ENCODE assay signal across 7 mouse cellular contexts in the genomic region with DNA sequence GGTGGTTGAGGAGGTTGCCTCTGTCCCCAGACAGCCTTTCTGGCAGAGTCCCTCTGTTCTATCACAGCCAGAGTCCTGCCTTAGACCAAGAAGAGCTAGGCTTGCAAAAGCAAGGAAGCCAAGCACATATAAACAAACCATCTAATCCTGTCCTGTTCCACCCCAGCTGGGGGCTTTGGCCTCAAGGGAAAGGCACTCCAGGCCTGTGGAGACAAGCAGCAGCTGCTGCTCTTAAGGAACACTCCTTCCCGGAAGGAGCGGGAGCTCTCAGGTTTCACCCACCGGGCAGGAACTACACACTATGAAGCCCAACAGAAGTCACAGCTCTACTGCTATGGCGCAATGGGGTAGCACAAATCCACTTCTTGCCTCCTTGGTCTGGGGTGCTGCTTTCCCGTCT.
A peak's percentile ranks its signal among the peaks of the same experiment; 100 is the strongest.
DNase-seq lines count a peak whose midpoint lies in the region; ATAC-seq and TF ChIP-seq lines count a peak whose summit lies in the region.

No protein-coding gene starts in this region.

- no peak for ATAC-seq in hindbrain, postnatal 0 days

- 0 out of 2 replicates have a peak overlapping the region, but pooled peaks have one; percentile 12 for H3K27ac ChIP-seq in cortical plate, adult 2 months (ENCODE audit: insufficient read depth, low read length)
- 0 out of 2 replicates have a peak overlapping the region, but pooled peaks have one; percentile 4 for H3K27ac ChIP-seq in hindbrain, postnatal 0 days
- no peak overlapping the region for H3K27ac ChIP-seq in cerebellum, adult 2 months (ENCODE audit: insufficient read depth, low read length)

- H3K9me3 ChIP-seq in hindbrain, postnatal 0 days (ENCODE audit: low read length), result no peaks in the 10 kb centered on the region

- H3K27me3 ChIP-seq in hindbrain, postnatal 0 days (ENCODE audit: insufficient read depth, low read length), result no peaks in the 10 kb centered on the region
- H3K27me3 ChIP-seq in cerebellum, adult 2 months (ENCODE audit: control insufficient read depth, insufficient read depth, low read length), result no peaks in the 10 kb centered on the region

- no peak overlapping the region for H3K4me2 ChIP-seq in hindbrain, postnatal 0 days (ENCODE audit: low read depth, low read length)

- H3K4me1 ChIP-seq in cortical plate, adult 2 months (ENCODE audit: control insufficient read depth, insufficient read depth, low read length), result peaks cover 2% of the 10 kb centered on the region; the same call in 1 of the 2 replicates
- H3K4me1 ChIP-seq in hindbrain, postnatal 0 days (ENCODE audit: insufficient read depth, low read length), result no peaks in the 10 kb centered on the region
- no peaks in the 10 kb centered on the region for H3K4me1 ChIP-seq in cerebellum, adult 2 months (ENCODE audit: control insufficient read depth, insufficient read depth, low read length)

- no peak for TF ChIP-seq CTCF in cortical plate, adult 2 months (IDR thresholded peaks at IDR 0.05; ENCODE audit: extremely low read depth, insufficient read depth, low read length)
- TF ChIP-seq CTCF in hindbrain, postnatal 0 days (IDR thresholded peaks at IDR 0.05; ENCODE audit: low read depth), result no peak
- TF ChIP-seq CTCF in cerebellum, adult 2 months (IDR thresholded peaks at IDR 0.05; ENCODE audit: borderline replicate concordance, insufficient read depth, low read depth, low read length), result no peak

- H3K9ac ChIP-seq in hindbrain, postnatal 0 days (replicated peaks; ENCODE audit: low read length), result no peak overlapping the region

- peak; percentile 7 for DNase-seq in ES-CJ7 (ENCODE audit: low read depth, low spot score)
- DNase-seq in hindbrain, postnatal 0 days (ENCODE audit: low spot score), result no peak
- DNase-seq in lung, postnatal 25 days (ENCODE audit: low spot score), result peak; percentile 67
- no peak for DNase-seq in cerebellum, adult 2 months
- no peak for DNase-seq in ovary, adult 18-20 months (ENCODE audit: low spot score)
- DNase-seq in frontal cortex, postnatal 10 days (ENCODE audit: low spot score in 2 of 2), result no peak

- H3K4me3 ChIP-seq in cortical plate, adult 2 months (ENCODE audit: insufficient read depth, low read length), result no peak overlapping the region
- no peak overlapping the region for H3K4me3 ChIP-seq in hindbrain, postnatal 0 days (ENCODE audit: low read length)
- H3K4me3 ChIP-seq in cerebellum, adult 2 months (replicated peaks; ENCODE audit: insufficient read depth, low read depth, low read length), result no peak overlapping the region

- no peak for TF ChIP-seq POLR2A in cortical plate, adult 2 months (IDR thresholded peaks at IDR 0.05; ENCODE audit: extremely low read depth, insufficient read depth, low read length)
- no peak for TF ChIP-seq POLR2A in cerebellum, adult 2 months (IDR thresholded peaks at IDR 0.05; ENCODE audit: borderline replicate concordance, insufficient read depth, low read length)

- WGBS in hindbrain, postnatal 0 days, result 61% methylated on average over 5 of the region's 5 CpGs
- WGBS in cerebellum, adult 2 months, result 85% methylated on average over 5 of the region's 5 CpGs

- no peaks in the 10 kb centered on the region for H3K36me3 ChIP-seq in hindbrain, postnatal 0 days (ENCODE audit: insufficient read depth, low read length)

Comparison
In these comparisons a context has a peak if more than half of its experiments do, and no peak if none do; other contexts are left out.
1. DNase-seq: peak in ES-CJ7 (single experiment) and lung, postnatal 25 days (single experiment); none in hindbrain, postnatal 0 days (single experiment), cerebellum, adult 2 months (0 of 2), ovary, adult 18-20 months (single experiment) and frontal cortex, postnatal 10 days (0 of 2).